9 mouse cellular contexts compared by ENCODE assay signal in the genomic region with DNA sequence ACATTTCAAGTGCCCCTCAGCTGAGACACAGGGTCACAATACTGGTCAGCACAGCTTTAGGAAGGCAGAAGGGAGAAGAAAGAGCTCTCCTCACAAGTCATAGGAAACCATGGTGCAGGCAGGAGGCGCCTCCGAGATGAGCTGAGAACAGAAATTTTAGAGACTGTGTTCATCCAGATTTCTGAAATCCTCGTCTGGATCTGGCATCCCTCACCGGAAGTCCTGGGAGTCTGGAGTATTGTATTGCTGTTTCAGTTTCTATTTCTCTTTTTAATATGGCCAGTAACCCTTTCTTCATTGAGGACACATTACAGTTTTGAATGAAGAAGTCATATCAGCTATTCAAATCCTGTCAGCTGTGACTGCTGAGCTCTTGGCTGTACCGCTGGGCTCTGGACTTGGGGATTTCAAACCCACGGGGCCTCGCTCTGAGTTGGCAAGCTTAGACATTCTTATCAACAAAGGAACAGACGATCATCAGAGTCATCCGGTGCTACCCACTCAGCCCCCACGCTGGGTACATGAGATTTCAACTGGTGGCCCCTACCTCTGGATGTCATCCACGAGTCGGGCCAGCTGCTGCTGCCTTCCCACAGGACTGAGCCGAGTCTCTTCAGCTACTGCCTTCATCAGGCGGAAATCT. TPM values are rescaled to one million over a fixed set of nuclear protein-coding genes. Genes with fewer than 3 reads are reported as not detected.
DNase-seq lines count a peak whose midpoint lies in the region; ATAC-seq and TF ChIP-seq lines count a peak whose summit lies in the region.
"Had no signal": no experiment of that assay in that cellular context is flagged by ENCODE, and none has a peak within 500 bp of the region (broad histone marks: within the 10 kb centered on the region; RNA-seq: fewer than 3 reads in every experiment).

No protein-coding gene starts in this region.

- intact Hi-C loops in left cerebral cortex, postnatal 4 days (cut with DNase I): no loop called here
- intact Hi-C loops in heart, adult 2 months (cut with DNase I): no loop called here

- peak; percentile 38 for DNase-seq in left cerebral cortex, postnatal 4 days
- DNase-seq in left cerebral cortex, adult 18-20 months (ENCODE audit: low spot score in 2 of 2): no peak
- DNase-seq in heart, adult 2 months: peak; percentile 32 to 41
- peak; percentile 43 for DNase-seq in kidney, adult 9 months
- DNase-seq in midbrain, postnatal 0 days (ENCODE audit: low spot score): peak; percentile 19
- DNase-seq in embryo, embryonic 9.5 days (ENCODE audit: extremely low spot score): no peak

- peak overlapping the region; percentile 4; the same call in 1 of the 2 replicates for H3K4me2 ChIP-seq in midbrain, postnatal 0 days (ENCODE audit: low read depth, low read length, poor library complexity, severe bottlenecking)

- H3K9ac ChIP-seq in heart, adult 2 months (ENCODE audit: low read depth, low read length): peak overlapping the region; percentile 22
- no peak overlapping the region for H3K9ac ChIP-seq in midbrain, postnatal 0 days (replicated peaks; ENCODE audit: low read length, poor library complexity, severe bottlenecking)

- peaks cover 2% of the 10 kb centered on the region; the same call in 1 of the 2 replicates for H3K4me1 ChIP-seq in heart, adult 2 months (ENCODE audit: control insufficient read depth, insufficient read depth, low read length)
- no peaks in the 10 kb centered on the region for H3K4me1 ChIP-seq in midbrain, postnatal 0 days (ENCODE audit: insufficient read depth, low read length)

- TF ChIP-seq EP300 in heart, adult 2 months (IDR thresholded peaks at IDR 0.05; ENCODE audit: insufficient read depth, low read depth, low read length): no peak

- no peak for TF ChIP-seq POLR2A in heart, adult 2 months (IDR thresholded peaks at IDR 0.05; ENCODE audit: insufficient read depth, low read depth, low read length)

- H3K79me2 ChIP-seq in heart, adult 2 months (replicated peaks; ENCODE audit: control insufficient read depth, insufficient read depth, low read length): no peaks in the 10 kb centered on the region

- no peak for TF ChIP-seq CTCF in heart, adult 2 months (IDR thresholded peaks at IDR 0.05)
- 0 out of 2 replicates have a peak, but pooled peaks have one; percentile 21 for TF ChIP-seq CTCF in midbrain, postnatal 0 days (IDR thresholded peaks at IDR 0.05)

- peak overlapping the region; percentile 43 for H3K4me3 ChIP-seq in heart, adult 2 months
- no peak overlapping the region for H3K4me3 ChIP-seq in midbrain, postnatal 0 days (ENCODE audit: low read depth, low read length)

- no peaks in the 10 kb centered on the region for H3K36me3 ChIP-seq in heart, adult 2 months (ENCODE audit: control insufficient read depth, insufficient read depth, low read length)
- H3K36me3 ChIP-seq in midbrain, postnatal 0 days (ENCODE audit: insufficient read depth, low read length): no peaks in the 10 kb centered on the region

- 14% methylated on average over 14 of the region's 14 CpGs for WGBS in heart, adult 2 months
- 25% methylated on average over 14 of the region's 14 CpGs for WGBS in midbrain, postnatal 0 days

- peak; percentile 70 for ATAC-seq in midbrain, postnatal 0 days (ENCODE audit: low FRiP score)
- no peak for ATAC-seq in cerebellum, adult (ENCODE audit: insufficient number of reproducible peaks, low FRiP score, low TSS enrichment)
- ATAC-seq in erythroblast, adult 5-6 weeks (replicated peaks; ENCODE audit: low FRiP score, poor library complexity, severe bottlenecking): no peak

- peak overlapping the region; percentile 57 for H3K27ac ChIP-seq in heart, adult 2 months
- H3K27ac ChIP-seq in midbrain, postnatal 0 days (ENCODE audit: low read depth, low read length): no peak overlapping the region

- H3K9me3 ChIP-seq in midbrain, postnatal 0 days (ENCODE audit: low read length): no peaks in the 10 kb centered on the region

- no peaks in the 10 kb centered on the region for H3K27me3 ChIP-seq in heart, adult 2 months (ENCODE audit: control insufficient read depth, insufficient read depth, low read length)
- H3K27me3 ChIP-seq in midbrain, postnatal 0 days (ENCODE audit: insufficient read depth, low read length): no peaks in the 10 kb centered on the region

RNA-seq across cellular contexts. Expression of gene Piwil4, which starts 22.7 kb away (rescaled TPM):
- under 1 TPM in 1 of 2 experiments, not detected in 1; 0.18 TPM for total RNA-seq in left cerebral cortex, postnatal 4 days (2021)
- not detected for total RNA-seq in left cerebral cortex, adult 18-20 months (2021)
- total RNA-seq in heart, adult 2 months (2021): not detected
- polyA plus RNA-seq in heart, adult 2 months (2012; rRNA removed): not detected in 2 replicates
- total RNA-seq in midbrain, postnatal 0 days (2014; rRNA removed): 0.94 and 1.3 TPM in 2 replicates
- 0.49 and 0.55 TPM in 2 replicates for polyA plus RNA-seq in midbrain, postnatal 0 days (2015; fragmentation: Nextera tagmentation; extraction: Ambion mirVana)
- total RNA-seq in erythroblast, adult 5-6 weeks (2015; ENCODE audit: low replicate concordance): not detected in 2 replicates
- total RNA-seq in erythroblast, adult 5-6 weeks (2017; ENCODE audit: low replicate concordance): not detected in 2 replicates

RNA-seq across cellular contexts. Expression of gene Fut4, which starts 34.4 kb away (rescaled TPM):
- 1 to 10 TPM in 1 of 2 experiments, under 1 TPM in 1; 0.70 to 1.1 TPM for total RNA-seq in left cerebral cortex, postnatal 4 days (2021)
- total RNA-seq in left cerebral cortex, adult 18-20 months (2021): under 1 TPM; 0.21 to 0.23 TPM
- total RNA-seq in heart, adult 2 months (2021): under 1 TPM; 0.39 to 0.43 TPM
- 0.49 and 0.59 TPM in 2 replicates for polyA plus RNA-seq in heart, adult 2 months (2012; rRNA removed)
- 3.0 and 3.6 TPM in 2 replicates for total RNA-seq in midbrain, postnatal 0 days (2014; rRNA removed)
- 0.68 and 0.74 TPM in 2 replicates for polyA plus RNA-seq in midbrain, postnatal 0 days (2015; fragmentation: Nextera tagmentation; extraction: Ambion mirVana)
- 2.3 and 3.7 TPM in 2 replicates for total RNA-seq in erythroblast, adult 5-6 weeks (2015; ENCODE audit: low replicate concordance)
- total RNA-seq in erythroblast, adult 5-6 weeks (2017; ENCODE audit: low replicate concordance): 1.4 and 2.1 TPM in 2 replicates

RNA-seq across cellular contexts. Expression of gene 1700012B09Rik, which starts 53.0 kb away (rescaled TPM):
- under 1 TPM in 1 of 2 experiments, not detected in 1; 0.66 TPM for total RNA-seq in left cerebral cortex, postnatal 4 days (2021)
- total RNA-seq in left cerebral cortex, adult 18-20 months (2021): not detected
- not detected for total RNA-seq in heart, adult 2 months (2021)
- not detected in 2 replicates for polyA plus RNA-seq in heart, adult 2 months (2012; rRNA removed)
- total RNA-seq in midbrain, postnatal 0 days (2014; rRNA removed): 6.2 TPM in 1 of 2 replicates, not detected in the other
- polyA plus RNA-seq in midbrain, postnatal 0 days (2015; fragmentation: Nextera tagmentation; extraction: Ambion mirVana): 3.9 and 4.4 TPM in 2 replicates
- not detected in 2 replicates for total RNA-seq in erythroblast, adult 5-6 weeks (2015; ENCODE audit: low replicate concordance)
- total RNA-seq in erythroblast, adult 5-6 weeks (2017; ENCODE audit: low replicate concordance): not detected in 2 replicates
- polyA plus RNA-seq: limb, embryonic 14.5 days had no signal

Comparison
In these comparisons a context has a peak if more than half of its experiments do, and no peak if none do; other contexts are left out.
1. DNase-seq: peak in left cerebral cortex, postnatal 4 days (single experiment), heart, adult 2 months (2 of 2), kidney, adult 9 months (single experiment) and midbrain, postnatal 0 days (single experiment); none in left cerebral cortex, adult 18-20 months (0 of 2) and embryo, embryonic 9.5 days (single experiment).